ENCODE assay signal across 8 mouse cellular contexts in the genomic region with DNA sequence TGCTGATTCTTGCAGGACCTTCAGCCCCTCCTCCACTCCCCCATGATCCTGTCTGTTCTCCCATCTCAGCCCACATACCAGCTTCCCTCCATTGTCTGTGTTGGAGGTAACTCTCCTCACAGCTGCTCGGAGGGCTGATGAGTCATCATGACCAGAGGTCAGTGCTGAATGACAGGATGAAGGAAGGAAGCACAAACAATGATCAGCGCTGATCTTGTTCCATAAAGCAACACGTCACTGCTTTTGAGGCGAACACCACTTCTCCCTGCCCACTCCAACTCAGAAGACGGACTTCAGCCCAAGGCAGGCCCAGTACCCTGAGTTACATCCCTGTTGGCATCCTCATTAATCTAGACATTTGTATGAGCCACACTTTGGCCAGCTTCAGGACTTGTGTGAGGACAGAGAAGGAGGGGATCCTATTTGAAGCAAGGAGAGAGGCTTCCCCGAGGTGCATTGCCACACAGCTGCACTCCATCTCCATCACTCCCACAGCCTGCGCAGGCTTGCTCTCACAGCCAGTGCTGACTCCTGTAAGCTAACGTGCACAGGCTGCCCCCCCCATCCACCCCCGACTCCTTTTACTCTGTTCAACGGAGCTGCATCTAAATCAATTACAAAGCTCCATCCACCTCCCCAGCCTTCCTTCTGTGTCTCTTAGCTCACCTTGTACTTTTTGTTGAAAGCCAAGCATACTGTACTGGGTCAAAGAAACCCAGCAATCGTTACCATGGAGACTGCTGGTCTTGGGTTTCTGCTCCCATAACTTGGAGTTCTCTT.
A peak's percentile ranks its signal among the peaks of the same experiment; 100 is the strongest.
DNase-seq lines count a peak whose midpoint lies in the region; ATAC-seq and TF ChIP-seq lines count a peak whose summit lies in the region.

No protein-coding gene starts in this region.

- no peak overlapping the region for H3K9ac ChIP-seq in forebrain, embryonic 14.5 days (ENCODE audit: low read length)
- no peak overlapping the region for H3K9ac ChIP-seq in hindbrain, embryonic 15.5 days
- no peak overlapping the region for H3K9ac ChIP-seq in limb, embryonic 14.5 days (ENCODE audit: low read depth, low read length, severe bottlenecking)
- H3K9ac ChIP-seq in midbrain, embryonic 14.5 days (replicated peaks; ENCODE audit: low read length), result no peak overlapping the region

- no peaks in the 10 kb centered on the region for H3K36me3 ChIP-seq in forebrain, embryonic 14.5 days (ENCODE audit: control insufficient read depth, insufficient read depth, low read length)
- H3K36me3 ChIP-seq in hindbrain, embryonic 15.5 days, result no peaks in the 10 kb centered on the region
- H3K36me3 ChIP-seq in limb, embryonic 14.5 days (ENCODE audit: control insufficient read depth, insufficient read depth, low read length), result no peaks in the 10 kb centered on the region
- H3K36me3 ChIP-seq in midbrain, embryonic 14.5 days (ENCODE audit: control insufficient read depth, insufficient read depth, low read length), result no peaks in the 10 kb centered on the region

- H3K27ac ChIP-seq in forebrain, embryonic 14.5 days (ENCODE audit: low read depth, low read length), result peak overlapping the region; percentile 40; the same call in 1 of the 2 replicates
- H3K27ac ChIP-seq in hindbrain, embryonic 15.5 days (replicated peaks), result peak overlapping the region; percentile 68
- H3K27ac ChIP-seq in limb, embryonic 14.5 days (replicated peaks; ENCODE audit: low read depth, low read length), result peak overlapping the region; percentile 63
- peak overlapping the region; percentile 62 for H3K27ac ChIP-seq in midbrain, embryonic 14.5 days (replicated peaks; ENCODE audit: low read depth, low read length)

- no peak for TF ChIP-seq POLR2A in limb, embryonic 14.5 days (IDR thresholded peaks at IDR 0.05; ENCODE audit: borderline replicate concordance, extremely low read depth, insufficient read depth, insufficient read length)

- no peak overlapping the region for H3K4me3 ChIP-seq in forebrain, embryonic 14.5 days (ENCODE audit: low read depth, low read length)
- H3K4me3 ChIP-seq in hindbrain, embryonic 15.5 days, result no peak overlapping the region
- no peak overlapping the region for H3K4me3 ChIP-seq in limb, embryonic 14.5 days (replicated peaks; ENCODE audit: low read length)
- H3K4me3 ChIP-seq in midbrain, embryonic 14.5 days (replicated peaks; ENCODE audit: low read depth, low read length), result no peak overlapping the region

- peak; percentile 71 for DNase-seq in right cerebral cortex, adult 18-20 months
- DNase-seq in right cerebral cortex, postnatal 25 days, result no peak
- peak; percentile 59 for DNase-seq in forebrain, embryonic 14.5 days (ENCODE audit: low spot score)
- DNase-seq in limb, embryonic 14.5 days (ENCODE audit: low spot score), result peak; percentile 47
- peak; percentile 72 for DNase-seq in midbrain, embryonic 14.5 days
- no peak for DNase-seq in T-cell, adult 2 months (ENCODE audit: low spot score)
- no peak for DNase-seq in cerebellum, postnatal 4 days (ENCODE audit: low spot score in 2 of 2)

- H3K9me3 ChIP-seq in forebrain, embryonic 14.5 days (replicated peaks; ENCODE audit: control insufficient read depth, low read length), result no peaks in the 10 kb centered on the region
- H3K9me3 ChIP-seq in hindbrain, embryonic 15.5 days, result no peaks in the 10 kb centered on the region
- no peaks in the 10 kb centered on the region for H3K9me3 ChIP-seq in limb, embryonic 14.5 days (ENCODE audit: control insufficient read depth, low read length)
- no peaks in the 10 kb centered on the region for H3K9me3 ChIP-seq in midbrain, embryonic 14.5 days (ENCODE audit: control insufficient read depth, low read length)

- H3K27me3 ChIP-seq in forebrain, embryonic 14.5 days (replicated peaks; ENCODE audit: control insufficient read depth, insufficient read depth, low read length), result no peaks in the 10 kb centered on the region
- H3K27me3 ChIP-seq in hindbrain, embryonic 15.5 days, result no peaks in the 10 kb centered on the region
- H3K27me3 ChIP-seq in limb, embryonic 14.5 days (ENCODE audit: control insufficient read depth, insufficient read depth, low read length), result no peaks in the 10 kb centered on the region
- H3K27me3 ChIP-seq in midbrain, embryonic 14.5 days (ENCODE audit: control insufficient read depth, insufficient read depth, low read length), result no peaks in the 10 kb centered on the region

- no peak overlapping the region for H3K4me2 ChIP-seq in forebrain, embryonic 14.5 days (ENCODE audit: low read length)
- no peak overlapping the region for H3K4me2 ChIP-seq in hindbrain, embryonic 15.5 days
- H3K4me2 ChIP-seq in limb, embryonic 14.5 days (replicated peaks; ENCODE audit: low read depth, low read length, severe bottlenecking), result no peak overlapping the region
- no peak overlapping the region for H3K4me2 ChIP-seq in midbrain, embryonic 14.5 days (ENCODE audit: low read length)

- 47% methylated on average over 11 of the region's 11 CpGs for WGBS in forebrain, embryonic 14.5 days
- WGBS in hindbrain, embryonic 15.5 days, result 28% methylated on average over 11 of the region's 11 CpGs
- 46% methylated on average over 11 of the region's 11 CpGs for WGBS in limb, embryonic 14.5 days
- WGBS in midbrain, embryonic 14.5 days, result 57% methylated on average over 11 of the region's 11 CpGs

- ATAC-seq in forebrain, embryonic 14.5 days, result peak; percentile 72
- ATAC-seq in hindbrain, embryonic 15.5 days (ENCODE audit: low FRiP score, low read depth), result peak; percentile 75
- peak; percentile 37 for ATAC-seq in limb, embryonic 14.5 days (ENCODE audit: low FRiP score, low read depth)
- no peak; the same call in 1 of the 2 replicates for ATAC-seq in midbrain, embryonic 14.5 days (ENCODE audit: low FRiP score, low TSS enrichment)

- H3K4me1 ChIP-seq in forebrain, embryonic 14.5 days (ENCODE audit: control insufficient read depth, insufficient read depth, low read length), result peaks cover 4% of the 10 kb centered on the region; the same call in 1 of the 2 replicates
- peaks cover 33% of the 10 kb centered on the region for H3K4me1 ChIP-seq in hindbrain, embryonic 15.5 days (replicated peaks)
- H3K4me1 ChIP-seq in limb, embryonic 14.5 days (ENCODE audit: control insufficient read depth, insufficient read depth, low read length), result peaks cover 34% of the 10 kb centered on the region
- H3K4me1 ChIP-seq in midbrain, embryonic 14.5 days (ENCODE audit: control insufficient read depth, insufficient read depth, low read length), result peaks cover 12% of the 10 kb centered on the region; the same call in 1 of the 2 replicates

Comparison
In these comparisons a context has a peak if more than half of its experiments do, and no peak if none do; other contexts are left out.
1. DNase-seq: peak in right cerebral cortex, adult 18-20 months (single experiment), forebrain, embryonic 14.5 days (single experiment), limb, embryonic 14.5 days (single experiment) and midbrain, embryonic 14.5 days (single experiment); none in right cerebral cortex, postnatal 25 days (single experiment), T-cell, adult 2 months (single experiment) and cerebellum, postnatal 4 days (0 of 2).
2. Peak in every context shown above with its lines, with median percentiles within 50 percentile points of each other: H3K27ac ChIP-seq.